Mouse (Mus musculus) heart, embryonic 14.5 days (tissue): ENCODE results near the gene Timm10b. TPM values are rescaled to one million over a fixed set of nuclear protein-coding genes. Genes with fewer than 3 reads are reported as not detected.
A peak's percentile ranks its signal among the peaks of the same experiment; 100 is the strongest.

Experiments
- ATAC-seq: fragments of 200-750 bp; cut with Nextera tagmentation; 2 replicates; pipeline ENCODE4 v1.8.0; 2017; ENCODE audit warnings: low read depth, moderate TSS enrichment; ENCODE audit not compliant: insufficient number of reproducible peaks, insufficient read depth, low FRiP score
- H3K27ac ChIP-seq, 2 experiments: fragments of 200-500 bp in 1 of 2; fragments of 300-500 bp in 1 of 2; sonication (generic) in 1 of 2; replicated peaks in 1 of 2; 2 replicates each; pipeline ENCODE4 v1.5.1; 2012 to 2014; ENCODE audit warnings: low read depth in 2 of 2, low read length in 2 of 2, control low read depth in 1 of 2, mild to moderate bottlenecking in 1 of 2, mixed read lengths in 1 of 2; ENCODE audit not compliant: control insufficient read depth in 1 of 2, insufficient read depth in 1 of 2
- H3K27me3 ChIP-seq: fragments of 300-500 bp; sonication (generic); 2 replicates; pipeline ENCODE4 v1.6.1; 2014; ENCODE audit warnings: mild to moderate bottlenecking, low read length, control low read depth; ENCODE audit not compliant: control insufficient read depth, insufficient read depth
- H3K36me3 ChIP-seq: fragments of 300-500 bp; sonication (generic); 2 replicates; pipeline ENCODE4 v1.6.1; 2014; ENCODE audit warnings: mild to moderate bottlenecking, control low read depth, low read length, mixed read lengths; ENCODE audit not compliant: control insufficient read depth, insufficient read depth
- H3K4me1 ChIP-seq, 2 experiments: fragments of 200-500 bp in 1 of 2; fragments of 300-500 bp in 1 of 2; sonication (generic) in 1 of 2; 2 replicates each; pipeline ENCODE4 v1.6.1; 2012 to 2014; ENCODE audit warnings: low read length in 2 of 2, control low read depth in 1 of 2, mixed read lengths in 1 of 2; ENCODE audit not compliant: control insufficient read depth in 2 of 2, insufficient read depth in 2 of 2
- H3K4me2 ChIP-seq: fragments of 300-500 bp; sonication (generic); 2 replicates; pipeline ENCODE4 v1.6.1; 2014; ENCODE audit warnings: mild to moderate bottlenecking, low read length
- H3K4me3 ChIP-seq, 2 experiments: fragments of 200-500 bp in 1 of 2; fragments of 300-500 bp in 1 of 2; sonication (generic) in 1 of 2; 2 replicates each; pipeline ENCODE4 v1.5.1; 2012 to 2014; ENCODE audit warnings: low read length in 2 of 2, mild to moderate bottlenecking in 2 of 2, control low read depth in 1 of 2, low read depth in 1 of 2, moderate library complexity in 1 of 2; ENCODE audit not compliant: control insufficient read depth in 1 of 2, insufficient read depth in 1 of 2
- H3K9ac ChIP-seq: fragments of 300-500 bp; sonication (generic); 2 replicates; pipeline ENCODE4 v1.6.1; 2014; ENCODE audit warnings: mild to moderate bottlenecking, low read length
- H3K9me3 ChIP-seq: fragments of 300-500 bp; sonication (generic); 2 replicates; pipeline ENCODE4 v1.6.1; 2016; ENCODE audit warnings: low read length, control low read depth; ENCODE audit not compliant: control insufficient read depth
- WGBS: fragments of 180-500 bp; shearing (Covaris S2); extraction: QIAGEN DNeasy Blood & Tissue Kit; methylation state at CpG from one replicate; pipeline ENCODE4 v1.1.7; 2014; 5-methylcytosine and 5-hydroxymethylcytosine counted together
- polyA plus RNA-seq: library from polyadenylated mRNA; unstranded; fragments of >200 nt; fragmentation: Nextera tagmentation; extraction: Ambion mirVana; gene quantifications from 2 replicates; pipeline ENCODE4 v1.2.1, GENCODE M21; 2014

Timm10b gene
- polyA plus RNA-seq, 1 experiment from 2014 or later = 182 TPM

GRCm38 (mm10) chr7:105632551-105632972, 7.3 kb upstream of the Timm10b start:
- no peak for ATAC-seq
- 9% methylated on average over 3 of the region's 4 CpGs for WGBS

GRCm38 (mm10) chr7:105633127-105633800, 6.6 kb upstream of the Timm10b start, which contains the start of gene Trim3:
TSS of gene Trim3 (minus strand) at chr7:105633571.
- 0% methylated on average over 63 of the region's 71 CpGs for WGBS

More at GRCm38 (mm10) chr7:105632551-105632972, 7.3 kb upstream of the Timm10b start:
- Histone ChIP-seq H3K4me1 (peaks cover 18 to 31% of the 10 kb centered on the region in 2 experiments), H3K27ac (no peak overlapping the region; a peak in 2 of 4 replicates), H3K9ac (peak overlapping the region; percentile 94), H3K4me2 (peak overlapping the region; percentile 87), H3K9me3 (no peaks in the 10 kb centered on the region), H3K4me3 (peak overlapping the region; percentile 74 to 90), H3K27me3 (no peaks in the 10 kb centered on the region), H3K36me3 (peaks cover 22% of the 10 kb centered on the region)

GRCm38 (mm10) chr7:105633801-105634135, 6.1 kb upstream of the Timm10b start:
- Histone ChIP-seq H3K36me3 (peaks cover 34% of the 10 kb centered on the region), H3K9me3 (no peaks in the 10 kb centered on the region), H3K4me3 (peak overlapping the region; percentile 74 to 90), H3K9ac (peak overlapping the region; percentile 94), H3K4me2 (peak overlapping the region; percentile 87), H3K27me3 (no peaks in the 10 kb centered on the region), H3K4me1 (peaks cover 12 to 31% of the 10 kb centered on the region in 2 experiments), H3K27ac (peak overlapping the region; percentile 46 to 57)
- ATAC-seq = no peak
- 6% methylated on average over 10 of the region's 10 CpGs for WGBS

More at GRCm38 (mm10) chr7:105633127-105633800, 6.6 kb upstream of the Timm10b start, which contains the start of gene Trim3:
- peak; percentile 96 for ATAC-seq
- peaks cover 29% of the 10 kb centered on the region for H3K36me3 ChIP-seq
- peak within 1 kb of the TSS; percentile 74 to 90 for H3K4me3 ChIP-seq
- no peaks in the 10 kb centered on the region for H3K27me3 ChIP-seq
- peak within 1 kb of the TSS; percentile 94 for H3K9ac ChIP-seq
- no peaks in the 10 kb centered on the region for H3K9me3 ChIP-seq
- peak within 1 kb of the TSS; percentile 87 for H3K4me2 ChIP-seq
- H3K27ac ChIP-seq = peak within 1 kb of the TSS; percentile 46 to 57
- H3K4me1 ChIP-seq = peaks cover 17 to 31% of the 10 kb centered on the region in 2 experiments

- Histone ChIP-seq H3K27ac (no peak overlapping the region), H3K9me3 (no peaks in the 10 kb centered on the region), H3K4me1 (peaks cover 13 to 31% of the 10 kb centered on the region in 2 experiments), H3K4me3 (peak overlapping the region in 1 of 2 experiments; percentile 90; a peak in 2 of 4 replicates), H3K4me2 (peak overlapping the region; percentile 87), H3K9ac (peak overlapping the region; percentile 94), H3K36me3 (peaks cover 35% of the 10 kb centered on the region), H3K27me3 (no peaks in the 10 kb centered on the region)
- ATAC-seq = no peak
- 53% methylated on average over 9 of the region's 9 CpGs for WGBS
Measured at GRCm38 (mm10) chr7:105634272-105634920, 5.5 kb upstream of the Timm10b start.

- no peaks in the 10 kb centered on the region for H3K9me3 ChIP-seq
Measured at GRCm38 (mm10) chr7:105635726-105636125, 4.1 kb upstream of the Timm10b start.

GRCm38 (mm10) chr7:105638776-105639175, 1.1 kb upstream of the Timm10b start:
- ATAC-seq = no peak
- Histone ChIP-seq H3K9me3 (no peaks in the 10 kb centered on the region), H3K36me3 (peaks cover 43% of the 10 kb centered on the region), H3K27me3 (no peaks in the 10 kb centered on the region), H3K4me2 (peak overlapping the region; percentile 86; the same call in 1 of the 2 replicates), H3K4me1 (peaks cover 6 to 30% of the 10 kb centered on the region in 2 experiments), H3K27ac (no peak overlapping the region), H3K9ac (peak overlapping the region; percentile 83; the same call in 1 of the 2 replicates), H3K4me3 (no peak overlapping the region)
- 93% methylated on average over 6 of the region's 6 CpGs for WGBS

More at GRCm38 (mm10) chr7:105635726-105636125, 4.1 kb upstream of the Timm10b start:
- Histone ChIP-seq H3K27ac (no peak overlapping the region), H3K27me3 (no peaks in the 10 kb centered on the region), H3K4me3 (no peak overlapping the region), H3K36me3 (peaks cover 35% of the 10 kb centered on the region), H3K9ac (no peak overlapping the region), H3K4me1 (peaks cover 12 to 25% of the 10 kb centered on the region in 2 experiments), H3K4me2 (no peak overlapping the region)
- ATAC-seq = no peak
- WGBS = 82% methylated on average over 2 of the region's 2 CpGs

- Histone ChIP-seq H3K4me2 (peak overlapping the region; percentile 86), H3K4me3 (peak overlapping the region; percentile 76 to 94), H3K4me1 (peaks cover 6 to 30% of the 10 kb centered on the region in 2 experiments), H3K9ac (peak overlapping the region; percentile 83), H3K27me3 (no peaks in the 10 kb centered on the region), H3K27ac (no peak overlapping the region; a peak in 1 of 4 replicates), H3K9me3 (no peaks in the 10 kb centered on the region), H3K36me3 (peaks cover 48% of the 10 kb centered on the region)
- 47% methylated on average over 9 of the region's 9 CpGs for WGBS
- no peak for ATAC-seq
Measured at GRCm38 (mm10) chr7:105639304-105639703, 552 bp upstream of the Timm10b start.
